Mouse (Mus musculus) E14TG2a.4 (cell line): ENCODE measurements around the gene Ubac2.

Experiments
- H3K27me3 ChIP-seq: 2 replicates; pipeline ENCODE4 v1.6.1; 2014; ENCODE audit warnings: low read length, control low read depth; ENCODE audit not compliant: insufficient read depth
- H3K36me3 ChIP-seq: 2 replicates; pipeline ENCODE4 v1.6.1; 2014; ENCODE audit warnings: low read length, control low read depth; ENCODE audit not compliant: insufficient read depth
- H3K4me1 ChIP-seq: replicated peaks from 2 replicates; pipeline ENCODE4 v1.6.1; 2014; ENCODE audit warnings: low read depth, low read length, control low read depth
- H3K4me3 ChIP-seq: replicated peaks from 2 replicates; pipeline ENCODE4 v1.5.1; 2014; ENCODE audit warnings: mild to moderate bottlenecking, low read length
- H3K9me3 ChIP-seq: 2 replicates; pipeline ENCODE4 v1.6.1; 2014; ENCODE audit warnings: low read length, control low read depth
- CTCF ChIP-seq: conservative IDR thresholded peaks from 2 replicates; pipeline ENCODE4 v1.5.1; 2014; ENCODE audit warnings: low read length
- NANOG ChIP-seq: IDR thresholded peaks from 2 replicates; pipeline ENCODE4 v1.6.1; 2014; ENCODE audit warnings: borderline replicate concordance, low read length, mixed read lengths
- POU5F1 ChIP-seq: IDR thresholded peaks from 2 replicates; pipeline ENCODE4 v1.6.1; 2014; ENCODE audit warnings: low read length, borderline replicate concordance

The Ubac2 gene

DNA sequence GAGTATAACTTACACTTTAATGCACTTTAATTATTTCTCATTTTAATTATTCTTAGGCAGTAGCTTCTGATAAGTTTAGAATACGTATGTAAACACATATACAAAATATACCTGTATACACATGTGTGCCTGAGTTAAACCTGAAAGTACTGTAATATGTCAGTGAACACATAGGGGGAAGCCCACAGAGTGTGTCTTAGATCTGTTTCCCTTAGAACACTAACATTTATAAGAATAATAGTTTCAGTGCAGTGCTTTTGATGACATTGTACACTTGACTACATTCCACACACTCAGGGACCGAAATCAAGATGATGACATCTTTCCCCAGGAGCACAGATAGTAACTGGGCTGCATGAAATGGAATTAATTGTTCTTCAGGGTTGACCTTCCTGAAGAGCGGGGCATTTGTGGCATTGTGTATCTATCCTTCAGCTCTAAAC, 81.1 kb downstream of the Ubac2 start:
- peaks cover 14% of the 10 kb centered on the region for H3K36me3 ChIP-seq
- no peaks in the 10 kb centered on the region for H3K9me3 ChIP-seq
- no peak overlapping the region for H3K4me3 ChIP-seq
- H3K27me3 ChIP-seq: no peaks in the 10 kb centered on the region
- peaks cover 6% of the 10 kb centered on the region; the same call in 1 of the 2 replicates for H3K4me1 ChIP-seq
- no peak for TF ChIP-seq NANOG
- no peak for TF ChIP-seq CTCF
- TF ChIP-seq POU5F1: no peak

- no peak for TF ChIP-seq CTCF
- TF ChIP-seq NANOG: no peak
- no peak for TF ChIP-seq POU5F1
- Histone ChIP-seq H3K9me3 (no peaks in the 10 kb centered on the region), H3K27me3 (no peaks in the 10 kb centered on the region), H3K4me1 (peaks cover 6% of the 10 kb centered on the region; the same call in 1 of the 2 replicates), H3K36me3 (peaks cover 10% of the 10 kb centered on the region; the same call in 1 of the 2 replicates), H3K4me3 (no peak overlapping the region)
These were observed 81.6 kb downstream of the Ubac2 start for GRCm38 (mm10) chr14:121960031-121960430.

- peaks cover 6% of the 10 kb centered on the region; the same call in 1 of the 2 replicates for H3K4me1 ChIP-seq
- H3K36me3 ChIP-seq: 0 out of 2 replicates have a peak, but pooled peaks cover 7% of the 10 kb centered on the region
- H3K4me3 ChIP-seq: no peak overlapping the region
- no peaks in the 10 kb centered on the region for H3K9me3 ChIP-seq
- no peak for TF ChIP-seq CTCF
- TF ChIP-seq POU5F1: no peak
- TF ChIP-seq NANOG: no peak
- H3K27me3 ChIP-seq: no peaks in the 10 kb centered on the region
These were observed 82.1 kb downstream of the Ubac2 start for GRCm38 (mm10) chr14:121960531-121960930.

GRCm38 (mm10) chr14:121960997-121961396, 82.6 kb downstream of the Ubac2 start:
- TF ChIP-seq CTCF (no peak), POU5F1 (no peak), NANOG (no peak)
- Histone ChIP-seq H3K4me1 (peaks cover 6% of the 10 kb centered on the region; the same call in 1 of the 2 replicates), H3K4me3 (no peak overlapping the region), H3K27me3 (no peaks in the 10 kb centered on the region), H3K36me3 (0 out of 2 replicates have a peak, but pooled peaks cover 7% of the 10 kb centered on the region), H3K9me3 (no peaks in the 10 kb centered on the region)

- 0 out of 2 replicates have a peak, but pooled peaks cover 7% of the 10 kb centered on the region for H3K36me3 ChIP-seq
- TF ChIP-seq POU5F1: no peak
- TF ChIP-seq NANOG: no peak
- no peak for TF ChIP-seq CTCF
- no peaks in the 10 kb centered on the region for H3K27me3 ChIP-seq
- peaks cover 6% of the 10 kb centered on the region; the same call in 1 of the 2 replicates for H3K4me1 ChIP-seq
- no peak overlapping the region for H3K4me3 ChIP-seq
- no peaks in the 10 kb centered on the region for H3K9me3 ChIP-seq
These were observed 83.2 kb downstream of the Ubac2 start for GRCm38 (mm10) chr14:121961496-121962127.

DNA sequence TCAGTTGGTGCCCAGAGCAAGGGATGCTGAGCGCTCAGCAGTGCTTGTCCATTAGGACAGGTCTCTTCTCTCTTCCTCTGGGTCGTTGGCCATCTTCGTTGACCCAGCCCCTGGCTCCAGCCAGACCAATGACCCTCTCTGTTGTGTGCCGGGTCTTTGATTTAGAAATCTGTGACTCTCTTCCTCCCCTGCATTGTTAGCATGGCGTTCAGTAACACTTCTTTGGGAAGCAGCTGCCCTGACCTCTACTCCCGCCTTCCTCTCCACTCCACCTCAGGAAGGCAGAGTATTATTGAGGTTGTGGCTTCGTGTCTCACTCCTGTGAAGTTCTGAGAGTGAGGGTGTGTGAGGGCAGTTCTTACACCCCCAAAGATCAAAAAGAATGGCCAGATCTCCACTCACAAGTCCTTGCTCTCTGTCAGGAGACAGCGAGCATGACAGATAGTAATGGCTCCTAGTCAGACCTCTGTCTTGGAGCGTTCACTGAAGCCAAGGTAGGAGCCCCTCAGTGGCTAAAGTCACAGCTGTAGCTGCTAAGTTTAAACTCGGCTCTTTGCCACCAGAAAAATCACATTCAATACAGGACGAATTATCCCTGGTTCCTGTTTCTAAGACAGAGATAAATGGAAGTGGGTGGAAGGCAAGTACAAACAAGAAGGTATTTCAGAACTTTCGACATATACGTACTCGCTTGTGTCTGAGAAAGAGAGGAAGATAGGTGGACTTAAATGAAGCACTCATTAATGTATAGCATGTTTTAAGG, 83.9 kb downstream of the Ubac2 start:
- TF ChIP-seq POU5F1: no peak
- Histone ChIP-seq H3K4me1 (peaks cover 6% of the 10 kb centered on the region; the same call in 1 of the 2 replicates), H3K4me3 (no peak overlapping the region), H3K36me3 (0 out of 2 replicates have a peak, but pooled peaks cover 7% of the 10 kb centered on the region), H3K9me3 (no peaks in the 10 kb centered on the region), H3K27me3 (no peaks in the 10 kb centered on the region)

DNA sequence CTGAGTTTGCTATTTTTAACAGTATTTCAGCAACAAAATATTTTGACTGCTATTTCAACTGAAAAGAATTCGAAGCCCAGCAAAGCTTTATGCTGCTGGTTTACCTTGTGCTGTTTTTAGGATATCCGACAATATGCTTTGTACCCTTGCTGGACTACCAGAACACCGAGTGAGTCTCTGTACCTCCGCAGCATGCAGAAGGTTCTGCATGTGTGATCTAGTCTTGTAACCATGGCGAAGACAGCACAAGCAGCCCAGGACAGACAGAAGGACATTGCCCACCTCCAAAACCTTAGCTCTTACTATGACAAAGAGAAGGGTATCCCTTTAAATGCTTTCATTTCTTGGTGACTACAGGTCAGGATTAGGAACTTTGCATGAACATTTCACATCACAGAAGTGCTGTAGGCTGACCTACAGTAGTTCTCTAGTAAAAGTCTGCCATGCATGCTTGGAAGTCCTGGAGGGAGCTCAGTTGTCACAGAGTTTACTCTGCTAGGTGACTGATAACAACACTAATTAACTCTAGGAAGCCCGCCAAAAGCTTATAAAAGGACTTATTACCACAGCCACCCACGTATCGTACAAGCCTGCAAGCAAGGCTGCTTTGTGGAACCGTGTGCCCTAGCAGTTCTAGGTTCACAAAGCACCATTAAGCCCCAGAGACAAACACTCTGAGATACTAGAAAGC, 85.0 kb downstream of the Ubac2 start:
- TF ChIP-seq POU5F1 (no peak), CTCF (no peak), NANOG (no peak)
- Histone ChIP-seq H3K9me3 (no peaks in the 10 kb centered on the region), H3K4me3 (no peak overlapping the region), H3K27me3 (no peaks in the 10 kb centered on the region), H3K4me1 (peaks cover 6% of the 10 kb centered on the region; the same call in 1 of the 2 replicates), H3K36me3 (0 out of 2 replicates have a peak, but pooled peaks cover 7% of the 10 kb centered on the region)

DNA sequence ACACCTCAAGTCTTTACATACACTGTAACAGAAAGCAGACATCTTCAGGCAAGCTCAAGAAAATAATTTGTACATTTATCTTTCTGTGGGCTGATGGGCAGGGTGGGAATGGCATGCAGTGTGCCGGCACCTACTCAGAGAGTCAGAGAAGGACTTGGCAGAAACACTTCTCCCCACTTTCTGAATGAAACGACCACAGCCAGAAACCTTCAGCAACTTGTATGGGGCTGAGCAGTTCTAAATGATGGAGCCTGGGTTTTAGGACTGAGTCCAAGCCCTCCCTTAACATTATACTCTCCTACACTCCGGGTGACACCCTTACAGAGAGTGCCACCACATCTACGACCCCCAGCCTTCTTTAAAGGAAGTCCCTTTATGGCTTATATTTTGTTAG, 85.5 kb downstream of the Ubac2 start:
- no peaks in the 10 kb centered on the region for H3K27me3 ChIP-seq
- H3K4me3 ChIP-seq: no peak overlapping the region
- H3K36me3 ChIP-seq: 0 out of 2 replicates have a peak, but pooled peaks cover 7% of the 10 kb centered on the region
- H3K4me1 ChIP-seq: peaks cover 6% of the 10 kb centered on the region; the same call in 1 of the 2 replicates
- TF ChIP-seq CTCF (no peak), NANOG (no peak), POU5F1 (no peak)
- no peaks in the 10 kb centered on the region for H3K9me3 ChIP-seq
